Mouse (Mus musculus): ENCODE measurements around the gene Lrg1.
"Not testable (repeated sequence)": the region's sequence is repeated elsewhere in the genome, so short reads cannot be mapped to it uniquely, and the experiment has no call there.

The Lrg1 gene

GRCm38 (mm10) chr17:56112743-56113142 lies 9.1 kb downstream of the Lrg1 start:
- in situ Hi-C loops (cut with MboI; ENCODE audit: unreplicated experiment in 2 of 2) = loop anchor here in 1 of 2 experiments (10.0 kb wide), 1 partner anchor 552 kb away; no protein-coding TSS in a partner anchor

DNA sequence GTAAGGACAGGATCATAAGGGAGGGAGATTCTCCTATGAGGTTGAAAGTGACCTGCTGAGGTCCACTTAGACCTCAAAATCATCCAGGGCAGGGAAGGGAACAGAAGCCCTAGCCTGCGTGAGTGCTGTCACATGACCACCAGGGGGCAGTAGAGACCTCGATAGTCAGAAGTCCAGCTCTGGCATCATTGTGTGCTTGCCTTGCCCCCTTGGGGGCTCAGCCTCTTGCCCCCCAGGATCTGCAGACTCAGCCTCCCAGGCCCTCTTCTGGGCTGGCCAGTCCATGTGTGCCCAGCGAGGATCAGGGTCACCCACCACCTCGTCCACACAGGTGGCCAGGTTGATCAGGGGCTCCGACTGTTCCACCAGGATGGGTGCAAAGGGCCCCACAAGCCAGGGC lies 9.9 kb downstream of the Lrg1 start:
- in situ Hi-C loops (cut with MboI; ENCODE audit: unreplicated experiment in 2 of 2) = loop anchor here in 1 of 2 experiments (10.0 kb wide), 1 partner anchor 553 kb away; no protein-coding TSS in a partner anchor

GRCm38 (mm10) chr17:56111021-56111420 lies 10.8 kb downstream of the Lrg1 start:
- in situ Hi-C loops (cut with MboI; ENCODE audit: unreplicated experiment in 2 of 2) = loop anchor here in 1 of 2 experiments (10.0 kb wide), 1 partner anchor 554 kb away; no protein-coding TSS in a partner anchor

DNA sequence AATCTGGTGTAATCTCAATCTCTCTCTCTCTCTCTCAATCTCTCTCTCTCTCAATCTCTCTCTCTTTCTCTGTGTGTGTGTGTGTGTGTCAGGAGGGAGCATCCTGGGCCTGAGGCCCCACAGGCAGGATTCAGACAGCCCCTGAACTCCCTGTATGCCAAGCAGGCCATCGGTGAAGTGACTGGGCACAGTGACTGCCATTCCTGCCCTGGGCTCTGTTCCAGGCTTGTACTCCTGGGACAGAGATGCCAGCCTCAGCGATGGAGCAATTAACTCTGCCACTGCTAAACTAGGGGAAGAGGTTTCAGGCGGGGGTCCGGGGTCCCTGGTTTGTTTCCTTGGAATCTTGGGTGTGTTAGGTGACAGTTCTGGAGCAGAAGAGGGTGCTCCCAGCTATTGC lies 11.2 kb downstream of the Lrg1 start:
- in situ Hi-C loops (cut with MboI; ENCODE audit: unreplicated experiment in 2 of 2) = loop anchor here in 1 of 2 experiments (10.0 kb wide), 1 partner anchor 554 kb away; no protein-coding TSS in a partner anchor

DNA sequence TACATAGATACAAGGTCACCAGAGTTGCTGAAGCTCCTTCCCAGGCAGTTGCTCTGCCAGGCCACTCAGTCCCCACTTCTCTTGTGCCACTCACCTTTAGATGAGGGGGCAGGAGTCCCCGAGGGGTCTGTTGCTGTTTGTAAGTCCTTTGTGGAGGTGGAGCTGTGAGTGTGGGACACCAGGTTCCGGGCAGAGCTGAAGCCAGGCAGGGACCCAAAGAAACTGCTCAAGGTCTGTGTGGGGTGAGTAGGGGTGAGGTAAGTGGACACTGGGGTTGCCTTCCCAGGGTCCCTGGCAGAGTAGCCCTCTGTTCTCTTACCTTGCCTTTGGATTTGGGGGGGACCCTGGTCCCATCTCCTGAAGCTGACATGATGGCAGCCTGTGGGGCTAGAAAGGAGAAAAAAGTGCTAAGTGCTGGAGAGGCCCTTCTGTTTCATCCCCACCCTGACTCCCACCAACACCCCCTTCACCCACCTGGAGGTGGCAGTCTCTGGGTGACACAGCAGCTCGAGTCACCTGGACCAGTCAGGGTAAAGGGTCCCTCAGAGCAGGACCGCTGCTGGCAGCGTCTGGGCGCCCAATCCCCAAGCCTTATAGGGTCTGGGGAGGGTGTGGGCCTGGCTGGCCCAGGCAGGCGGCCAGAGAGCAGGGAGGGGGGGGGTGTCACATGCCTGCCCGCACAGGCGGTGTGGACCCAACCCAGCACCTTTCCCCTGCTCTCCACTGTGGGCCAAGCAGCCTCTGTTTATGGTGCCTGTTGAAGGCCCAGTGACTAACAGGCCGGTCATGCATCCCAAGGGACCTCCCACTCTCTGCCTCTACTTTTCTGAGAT lies 12.4 kb downstream of the Lrg1 start, which contains the start of gene Plin4:
Plin4 (minus strand) TSS at position 585 of the 833 bp plus-strand sequence.
- in situ Hi-C loops (cut with MboI; ENCODE audit: unreplicated experiment in 2 of 2) = loop anchor here in 1 of 2 experiments (10.0 kb wide), 1 partner anchor 555 kb away; no protein-coding TSS in a partner anchor

- in situ Hi-C loops (cut with MboI; ENCODE audit: unreplicated experiment in 2 of 2) = no loop called here
Observed at GRCm38 (mm10) chr17:56108334-56109044, 13.3 kb downstream of the Lrg1 start.

- in situ Hi-C loops (cut with MboI; ENCODE audit: unreplicated experiment in 2 of 2) = no loop called here
Observed at GRCm38 (mm10) chr17:56107736-56108135, 14.1 kb downstream of the Lrg1 start.

DNA sequence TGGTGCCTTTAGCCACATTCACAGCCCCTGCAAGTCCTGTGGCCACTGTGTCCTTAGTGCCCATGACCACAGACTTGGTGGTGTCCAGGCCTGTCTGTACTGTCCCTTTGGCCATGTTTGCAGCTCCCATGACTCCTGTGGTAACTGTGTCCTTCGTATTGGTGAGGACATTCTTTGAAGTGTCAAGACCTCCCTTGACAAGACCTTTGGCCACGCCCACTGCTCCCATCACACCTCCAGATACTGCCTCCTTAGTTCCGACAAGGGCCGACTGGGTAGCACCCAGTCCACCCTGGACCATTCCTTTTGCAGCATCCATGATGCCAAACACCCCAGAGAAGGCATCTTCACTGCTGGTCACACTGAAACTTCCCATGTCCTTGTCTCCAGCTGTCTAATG lies 14.8 kb downstream of the Lrg1 start:
- in situ Hi-C loops (cut with MboI; ENCODE audit: unreplicated experiment in 2 of 2) = no loop called here

- in situ Hi-C loops (cut with MboI; ENCODE audit: unreplicated experiment in 2 of 2) = not testable (repeated sequence)
Observed at GRCm38 (mm10) chr17:56106436-56106835, 15.4 kb downstream of the Lrg1 start.

GRCm38 (mm10) chr17:56104821-56105220 lies 17.0 kb downstream of the Lrg1 start:
- in situ Hi-C loops (cut with MboI; ENCODE audit: unreplicated experiment in 2 of 2) = not testable (repeated sequence)

GRCm38 (mm10) chr17:56103465-56104285 lies 18.1 kb downstream of the Lrg1 start:
- in situ Hi-C loops (cut with MboI; ENCODE audit: unreplicated experiment in 2 of 2) = no loop called here

- in situ Hi-C loops (cut with MboI; ENCODE audit: unreplicated experiment in 2 of 2) = no loop called here
Observed at GRCm38 (mm10) chr17:56102927-56103326, 18.9 kb downstream of the Lrg1 start.

DNA sequence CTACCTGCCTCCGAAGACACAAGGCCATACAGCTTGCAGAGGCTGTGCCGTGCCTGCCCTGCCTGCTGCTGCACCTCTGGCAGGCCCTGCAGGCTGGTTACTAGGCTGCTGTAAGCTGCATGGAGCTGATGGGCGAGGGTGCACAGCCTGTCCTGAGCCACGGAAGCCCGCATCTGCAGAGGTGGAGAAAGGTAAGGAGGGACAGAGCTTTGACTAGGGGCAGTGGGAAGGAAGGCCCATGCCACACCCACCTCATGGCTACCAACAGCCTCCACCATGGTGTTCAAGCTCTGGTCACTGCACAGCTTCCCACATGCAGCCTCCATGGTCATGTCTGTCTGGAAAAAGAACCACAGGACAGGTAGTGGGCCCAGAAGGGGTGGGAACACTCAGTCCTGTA lies 19.6 kb downstream of the Lrg1 start:
- in situ Hi-C loops (cut with MboI; ENCODE audit: unreplicated experiment in 2 of 2) = no loop called here

DNA sequence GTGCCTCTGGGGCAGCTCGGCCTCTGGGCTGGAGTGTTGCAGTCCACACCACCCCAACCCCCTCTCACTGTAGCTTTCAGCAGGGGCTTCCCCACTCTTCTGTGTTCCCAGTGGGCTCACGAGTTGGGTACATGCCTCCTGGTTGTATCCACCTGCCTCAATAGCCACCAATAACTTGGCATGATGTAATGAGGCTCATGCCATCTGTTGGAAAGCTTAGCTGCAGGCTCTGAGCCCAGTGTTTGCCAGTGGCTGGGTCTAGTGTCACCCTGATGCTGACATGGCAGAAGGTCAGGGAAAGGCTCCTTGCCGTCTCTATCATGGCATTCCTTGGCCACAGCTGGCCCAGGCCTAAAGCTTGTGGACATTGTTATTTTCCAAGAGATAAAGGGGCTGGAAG lies 21.0 kb downstream of the Lrg1 start:
- in situ Hi-C loops (cut with MboI; ENCODE audit: unreplicated experiment in 2 of 2) = no loop called here

DNA sequence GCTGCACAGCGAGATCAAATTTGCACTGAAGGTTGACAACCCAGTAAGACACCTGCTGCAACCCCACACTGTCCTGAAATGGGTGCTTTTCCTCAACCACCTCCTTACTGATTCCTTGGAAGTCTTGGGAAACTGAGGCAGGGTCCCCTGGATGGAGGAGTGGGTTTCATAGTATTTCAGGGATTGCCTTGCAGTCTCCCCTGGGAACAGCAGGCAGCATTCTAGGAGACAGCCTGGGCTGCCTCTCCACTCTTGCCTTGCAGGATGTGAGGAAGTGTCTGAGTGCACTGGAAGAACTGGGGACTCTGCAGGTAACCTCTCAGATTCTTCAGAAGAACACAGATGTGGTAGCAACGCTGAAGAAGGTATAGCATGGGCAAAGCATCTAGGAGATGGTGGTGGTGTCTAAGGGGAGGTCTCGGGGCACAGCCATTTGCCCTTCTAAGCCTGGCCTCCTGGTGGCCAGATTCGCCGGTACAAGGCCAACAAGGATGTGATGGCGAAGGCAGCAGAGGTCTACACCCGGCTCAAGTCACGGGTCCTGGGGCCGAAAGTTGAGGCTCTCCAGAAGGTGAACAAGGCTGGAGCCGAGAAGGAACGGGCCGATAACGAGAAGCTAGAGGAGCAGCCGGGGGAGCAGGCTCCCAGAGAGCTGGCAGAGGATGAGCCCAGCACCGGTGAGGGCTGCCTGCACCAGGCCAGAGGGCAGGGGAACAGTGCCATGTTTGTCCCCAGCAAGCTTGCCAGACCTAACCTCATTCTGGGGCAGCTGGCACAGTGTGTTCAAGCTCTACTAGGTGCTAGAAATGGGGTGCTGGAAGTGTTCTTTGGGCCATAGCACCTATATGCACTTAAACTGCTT lies 22.9 kb downstream of the Lrg1 start:
- in situ Hi-C loops (cut with MboI; ENCODE audit: unreplicated experiment in 2 of 2) = no loop called here

DNA sequence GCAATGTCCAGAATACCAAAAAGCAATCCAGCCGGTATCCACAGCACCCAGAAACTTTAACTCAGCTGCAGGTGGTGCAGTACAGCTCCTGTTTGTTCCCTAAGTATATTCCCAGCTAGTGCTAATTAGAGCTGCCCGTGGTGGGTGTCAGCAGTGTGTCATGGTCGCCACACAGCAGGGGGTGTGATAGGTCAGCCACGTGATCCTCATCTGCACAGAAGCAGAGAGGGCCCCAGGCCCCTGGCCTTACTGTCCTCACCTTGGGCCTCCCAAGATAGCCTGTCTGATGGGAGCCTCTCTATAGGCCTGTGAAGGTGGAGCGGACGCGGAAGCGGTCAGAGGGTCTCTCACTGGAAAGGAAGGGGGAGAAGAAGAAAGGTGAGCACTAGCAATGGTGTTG lies 23.6 kb downstream of the Lrg1 start:
- in situ Hi-C loops (cut with MboI; ENCODE audit: unreplicated experiment in 2 of 2) = no loop called here

- in situ Hi-C loops (cut with MboI; ENCODE audit: unreplicated experiment in 2 of 2) = no loop called here
Observed at GRCm38 (mm10) chr17:56096883-56097282, 24.9 kb downstream of the Lrg1 start.

- in situ Hi-C loops (cut with MboI; ENCODE audit: unreplicated experiment in 2 of 2) = no loop called here
Observed at GRCm38 (mm10) chr17:56092794-56093193, 29.0 kb downstream of the Lrg1 start.

- in situ Hi-C loops (cut with MboI; ENCODE audit: unreplicated experiment in 2 of 2) = no loop called here
Observed at GRCm38 (mm10) chr17:56092312-56092711, 29.5 kb downstream of the Lrg1 start.
